Mouse (Mus musculus) C2C12 (cell line): ENCODE data around the gene Lrrc10. TPM values are rescaled to one million over a fixed set of nuclear protein-coding genes. Genes with fewer than 3 reads are reported as not detected.

Experiments
- H3K27me3 ChIP-seq: one replicate; pipeline ENCODE4 v1.6.1; 2011; ENCODE audit not compliant: control insufficient read depth, insufficient read depth, insufficient read length
- H3K36me3 ChIP-seq: one replicate; pipeline ENCODE4 v1.6.1; 2011; ENCODE audit not compliant: control insufficient read depth, insufficient read depth
- H3K4me3 ChIP-seq: one replicate; pipeline ENCODE4 v1.5.1; 2011; ENCODE audit warnings: mild to moderate bottlenecking, control low read depth; ENCODE audit not compliant: poor library complexity, insufficient read depth, severe bottlenecking
- H3K79me2 ChIP-seq: one replicate; pipeline ENCODE4 v1.6.1; 2011; ENCODE audit not compliant: control insufficient read depth, insufficient read depth
- H3K79me3 ChIP-seq: one replicate; pipeline ENCODE4 v1.6.1; 2011; ENCODE audit warnings: low read depth, control low read depth
- H3ac ChIP-seq: one replicate; pipeline ENCODE3; 2011; ENCODE audit warnings: low read depth; ENCODE audit not compliant: control insufficient read depth, insufficient read length
- CEBPB ChIP-seq: IDR thresholded peaks from one replicate; pipeline ENCODE4 v1.6.1; 2011; ENCODE audit warnings: low read depth, mild to moderate bottlenecking, control low read depth, moderate library complexity
- CTCF ChIP-seq: IDR thresholded peaks from one replicate; pipeline ENCODE4 v1.5.1; 2011; ENCODE audit not compliant: control insufficient read depth, insufficient read depth, insufficient read length
- FOSL1 ChIP-seq: IDR thresholded peaks from one replicate; pipeline ENCODE4 v1.8.0; 2011; ENCODE audit warnings: mild to moderate bottlenecking, low read length; ENCODE audit not compliant: poor library complexity, insufficient read depth, severe bottlenecking
- MAX ChIP-seq: IDR thresholded peaks from one replicate; pipeline ENCODE4 v1.6.1; 2011; ENCODE audit warnings: mild to moderate bottlenecking, control low read depth
- MYOD1 ChIP-seq: IDR thresholded peaks from one replicate; pipeline ENCODE4 v1.6.1; 2011; ENCODE audit warnings: low read depth; ENCODE audit not compliant: control insufficient read depth, insufficient read length
- MYOG ChIP-seq: IDR thresholded peaks from one replicate; pipeline ENCODE4 v1.6.1; 2011; ENCODE audit not compliant: control insufficient read depth, insufficient read length; ENCODE audit errors: extremely low read depth
- USF1 ChIP-seq: IDR thresholded peaks from one replicate; pipeline ENCODE4 v1.6.1; 2011; ENCODE audit warnings: low read depth, mild to moderate bottlenecking, control low read depth, moderate library complexity
- polyA plus RNA-seq: library from polyadenylated mRNA; unstranded; fragments of >200 nt; fragmentation: generic; extraction: Trizol; gene quantifications from one replicate; pipeline ENCODE4 v1.2.1, GENCODE M21; 2012; ENCODE audit warnings: missing spikeins

The Lrrc10 gene
- polyA plus RNA-seq, 1 experiment, result not detected

- TF ChIP-seq MAX (no peak), FOSL1 (no peak)
- H3K79me2 ChIP-seq, result no peaks in the 10 kb centered on the region
- no peak overlapping the region for H3K4me3 ChIP-seq
- H3K36me3 ChIP-seq, result no peaks in the 10 kb centered on the region
- no peaks in the 10 kb centered on the region for H3K27me3 ChIP-seq
- H3ac ChIP-seq, result no peak overlapping the region
- no peaks in the 10 kb centered on the region for H3K79me3 ChIP-seq
Observed at GRCm38 (mm10) chr10:117004695-117005094, 40.4 kb upstream of the Lrrc10 start.

- H3ac ChIP-seq, result no peak overlapping the region
- H3K27me3 ChIP-seq, result no peaks in the 10 kb centered on the region
- no peaks in the 10 kb centered on the region for H3K79me2 ChIP-seq
- H3K79me3 ChIP-seq, result no peaks in the 10 kb centered on the region
- no peaks in the 10 kb centered on the region for H3K36me3 ChIP-seq
- no peak overlapping the region for H3K4me3 ChIP-seq
- TF ChIP-seq FOSL1 (no peak), CTCF (no peak), USF1 (no peak), CEBPB (no peak), MAX (no peak), MYOG (no peak), MYOD1 (no peak)
Observed at GRCm38 (mm10) chr10:117005707-117006464, 39.3 kb upstream of the Lrrc10 start.

- no peaks in the 10 kb centered on the region for H3K36me3 ChIP-seq
- no peak overlapping the region for H3K4me3 ChIP-seq
- no peak overlapping the region for H3ac ChIP-seq
- no peaks in the 10 kb centered on the region for H3K79me3 ChIP-seq
- no peaks in the 10 kb centered on the region for H3K27me3 ChIP-seq
- TF ChIP-seq CTCF, result no peak
- H3K79me2 ChIP-seq, result no peaks in the 10 kb centered on the region
Observed at GRCm38 (mm10) chr10:117009691-117010090, 35.5 kb upstream of the Lrrc10 start.

- no peak overlapping the region for H3K4me3 ChIP-seq
- no peaks in the 10 kb centered on the region for H3K79me3 ChIP-seq
- no peaks in the 10 kb centered on the region for H3K36me3 ChIP-seq
- no peaks in the 10 kb centered on the region for H3K79me2 ChIP-seq
- no peak overlapping the region for H3ac ChIP-seq
- H3K27me3 ChIP-seq, result no peaks in the 10 kb centered on the region
- TF ChIP-seq MAX (no peak), FOSL1 (no peak), USF1 (no peak), CEBPB (no peak), MYOD1 (no peak), CTCF (no peak), MYOG (no peak)
Observed at GRCm38 (mm10) chr10:117011047-117011446, 34.1 kb upstream of the Lrrc10 start.

- H3ac ChIP-seq, result peak overlapping the region; percentile 64
- no peak overlapping the region for H3K4me3 ChIP-seq
- H3K79me2 ChIP-seq, result no peaks in the 10 kb centered on the region
- TF ChIP-seq MYOD1 (peak; percentile 58), CEBPB (no peak)
- no peaks in the 10 kb centered on the region for H3K79me3 ChIP-seq
- no peaks in the 10 kb centered on the region for H3K27me3 ChIP-seq
- H3K36me3 ChIP-seq, result no peaks in the 10 kb centered on the region
Observed at GRCm38 (mm10) chr10:117013689-117014390, 31.3 kb upstream of the Lrrc10 start.

GRCm38 (mm10) chr10:117014565-117014964 lies 30.6 kb upstream of the Lrrc10 start:
- Histone ChIP-seq H3K79me3 (no peaks in the 10 kb centered on the region), H3K4me3 (no peak overlapping the region), H3K36me3 (no peaks in the 10 kb centered on the region), H3K27me3 (no peaks in the 10 kb centered on the region), H3K79me2 (no peaks in the 10 kb centered on the region), H3ac (no peak overlapping the region)
- no peak for TF ChIP-seq CEBPB
- TF ChIP-seq MYOG, result no peak
- no peak for TF ChIP-seq USF1
- no peak for TF ChIP-seq CTCF
- TF ChIP-seq MYOD1, result no peak
